Mouse (Mus musculus): ENCODE measurements around the gene Mblac2. TPM values are rescaled to one million over a fixed set of nuclear protein-coding genes. Genes with fewer than 3 reads are reported as not detected.
A peak's percentile ranks its signal among the peaks of the same experiment; 100 is the strongest.

Mblac2 gene
- polyA plus RNA-seq, 1 experiment from 2014 or later, result 10.3 TPM

- Histone ChIP-seq H3K4me1 (ENCODE audit: control insufficient read depth in 2 of 2, insufficient read depth in 2 of 2, low read length in 2 of 2) (no peaks in the 10 kb centered on the region), H3K27me3 (ENCODE audit: control insufficient read depth, insufficient read depth, low read length) (no peaks in the 10 kb centered on the region), H3K4me2 (ENCODE audit: low read length) (no peak overlapping the region), H3K9me3 (ENCODE audit: control insufficient read depth, low read length) (no peaks in the 10 kb centered on the region), H3K27ac (replicated peaks in 1 of 2; ENCODE audit: control insufficient read depth in 1 of 2, insufficient read depth in 1 of 2, low read depth in 2 of 2, low read length in 2 of 2) (no peak overlapping the region), H3K36me3 (ENCODE audit: control insufficient read depth, insufficient read depth, low read length) (no peaks in the 10 kb centered on the region), H3K9ac (ENCODE audit: low read length) (no peak overlapping the region), H3K4me3 (ENCODE audit: control insufficient read depth in 1 of 2, insufficient read depth in 1 of 2, low read depth in 1 of 2, low read length in 2 of 2) (no peak overlapping the region)
- 85% methylated on average over 5 of the region's 5 CpGs for WGBS
- ATAC-seq (ENCODE audit: insufficient number of reproducible peaks, insufficient read depth, low FRiP score, low read depth), result no peak
Observed at GRCm38 (mm10) chr13:81736606-81737005, 25.5 kb downstream of the Mblac2 start.

GRCm38 (mm10) chr13:81740898-81741297, 29.8 kb downstream of the Mblac2 start:
- no peaks in the 10 kb centered on the region for H3K9me3 ChIP-seq (ENCODE audit: control insufficient read depth, low read length)
- no peaks in the 10 kb centered on the region for H3K4me1 ChIP-seq (ENCODE audit: control insufficient read depth in 2 of 2, insufficient read depth in 2 of 2, low read length in 2 of 2)
- no peaks in the 10 kb centered on the region for H3K36me3 ChIP-seq (ENCODE audit: control insufficient read depth, insufficient read depth, low read length)
- no peak overlapping the region for H3K27ac ChIP-seq (replicated peaks in 1 of 2; ENCODE audit: control insufficient read depth in 1 of 2, insufficient read depth in 1 of 2, low read depth in 2 of 2, low read length in 2 of 2)
- H3K4me2 ChIP-seq (ENCODE audit: low read length), result no peak overlapping the region
- H3K4me3 ChIP-seq (ENCODE audit: control insufficient read depth in 1 of 2, insufficient read depth in 1 of 2, low read depth in 1 of 2, low read length in 2 of 2), result no peak overlapping the region
- 36% methylated on average over 3 of the region's 3 CpGs for WGBS
- no peak overlapping the region for H3K9ac ChIP-seq (ENCODE audit: low read length)
- no peaks in the 10 kb centered on the region for H3K27me3 ChIP-seq (ENCODE audit: control insufficient read depth, insufficient read depth, low read length)
- ATAC-seq (ENCODE audit: insufficient number of reproducible peaks, insufficient read depth, low FRiP score, low read depth), result no peak

GRCm38 (mm10) chr13:81743391-81744091, 32.4 kb downstream of the Mblac2 start:
- no peaks in the 10 kb centered on the region for H3K36me3 ChIP-seq (ENCODE audit: control insufficient read depth, insufficient read depth, low read length)
- no peak for ATAC-seq (ENCODE audit: insufficient number of reproducible peaks, insufficient read depth, low FRiP score, low read depth)
- H3K27me3 ChIP-seq (ENCODE audit: control insufficient read depth, insufficient read depth, low read length), result no peaks in the 10 kb centered on the region
- H3K4me1 ChIP-seq (ENCODE audit: control insufficient read depth in 2 of 2, insufficient read depth in 2 of 2, low read length in 2 of 2), result no peaks in the 10 kb centered on the region
- H3K27ac ChIP-seq (replicated peaks in 1 of 2; ENCODE audit: control insufficient read depth in 1 of 2, insufficient read depth in 1 of 2, low read depth in 2 of 2, low read length in 2 of 2), result no peak overlapping the region
- H3K9me3 ChIP-seq (ENCODE audit: control insufficient read depth, low read length), result 0 out of 2 replicates have a peak, but pooled peaks cover 3% of the 10 kb centered on the region
- H3K4me3 ChIP-seq (ENCODE audit: control insufficient read depth in 1 of 2, insufficient read depth in 1 of 2, low read depth in 1 of 2, low read length in 2 of 2), result no peak overlapping the region
- 49% methylated on average over 9 of the region's 10 CpGs for WGBS
- no peak overlapping the region for H3K4me2 ChIP-seq (ENCODE audit: low read length)
- H3K9ac ChIP-seq (ENCODE audit: low read length), result no peak overlapping the region

- no peaks in the 10 kb centered on the region for H3K4me1 ChIP-seq (ENCODE audit: control insufficient read depth in 2 of 2, insufficient read depth in 2 of 2, low read length in 2 of 2)
- H3K9ac ChIP-seq (ENCODE audit: low read length), result no peak overlapping the region
- H3K27me3 ChIP-seq (ENCODE audit: control insufficient read depth, insufficient read depth, low read length), result no peaks in the 10 kb centered on the region
- no peaks in the 10 kb centered on the region for H3K36me3 ChIP-seq (ENCODE audit: control insufficient read depth, insufficient read depth, low read length)
- H3K4me2 ChIP-seq (ENCODE audit: low read length), result no peak overlapping the region
- no peak overlapping the region for H3K4me3 ChIP-seq (ENCODE audit: control insufficient read depth in 1 of 2, insufficient read depth in 1 of 2, low read depth in 1 of 2, low read length in 2 of 2)
- 41% methylated on average over 2 of the region's 2 CpGs for WGBS
- no peak overlapping the region for H3K27ac ChIP-seq (replicated peaks in 1 of 2; ENCODE audit: control insufficient read depth in 1 of 2, insufficient read depth in 1 of 2, low read depth in 2 of 2, low read length in 2 of 2)
- no peak for ATAC-seq (ENCODE audit: insufficient number of reproducible peaks, insufficient read depth, low FRiP score, low read depth)
- H3K9me3 ChIP-seq (ENCODE audit: control insufficient read depth, low read length), result 0 out of 2 replicates have a peak, but pooled peaks cover 3% of the 10 kb centered on the region
Observed at GRCm38 (mm10) chr13:81744092-81744396, 32.9 kb downstream of the Mblac2 start.

GRCm38 (mm10) chr13:81754878-81755277, 43.7 kb downstream of the Mblac2 start:
- Histone ChIP-seq H3K27me3 (ENCODE audit: control insufficient read depth, insufficient read depth, low read length) (no peaks in the 10 kb centered on the region), H3K4me1 (ENCODE audit: control insufficient read depth in 2 of 2, insufficient read depth in 2 of 2, low read length in 2 of 2) (no peaks in the 10 kb centered on the region), H3K9ac (ENCODE audit: low read length) (no peak overlapping the region), H3K4me2 (ENCODE audit: low read length) (no peak overlapping the region), H3K9me3 (ENCODE audit: control insufficient read depth, low read length) (no peaks in the 10 kb centered on the region), H3K27ac (replicated peaks in 1 of 2; ENCODE audit: control insufficient read depth in 1 of 2, insufficient read depth in 1 of 2, low read depth in 2 of 2, low read length in 2 of 2) (0 out of 4 replicates have a peak overlapping the region, but pooled peaks of 1 of the 2 experiments have one; percentile 52), H3K4me3 (ENCODE audit: control insufficient read depth in 1 of 2, insufficient read depth in 1 of 2, low read depth in 1 of 2, low read length in 2 of 2) (no peak overlapping the region), H3K36me3 (ENCODE audit: control insufficient read depth, insufficient read depth, low read length) (no peaks in the 10 kb centered on the region)
- 0 out of 2 replicates have a peak, but pooled peaks have one; percentile 61 for ATAC-seq (ENCODE audit: insufficient number of reproducible peaks, insufficient read depth, low FRiP score, low read depth)

GRCm38 (mm10) chr13:81755324-81755723, 44.2 kb downstream of the Mblac2 start:
- Histone ChIP-seq H3K9ac (ENCODE audit: low read length) (no peak overlapping the region), H3K4me3 (ENCODE audit: control insufficient read depth in 1 of 2, insufficient read depth in 1 of 2, low read depth in 1 of 2, low read length in 2 of 2) (no peak overlapping the region), H3K4me1 (ENCODE audit: control insufficient read depth in 2 of 2, insufficient read depth in 2 of 2, low read length in 2 of 2) (no peaks in the 10 kb centered on the region), H3K36me3 (ENCODE audit: control insufficient read depth, insufficient read depth, low read length) (no peaks in the 10 kb centered on the region), H3K9me3 (ENCODE audit: control insufficient read depth, low read length) (no peaks in the 10 kb centered on the region), H3K27ac (replicated peaks in 1 of 2; ENCODE audit: control insufficient read depth in 1 of 2, insufficient read depth in 1 of 2, low read depth in 2 of 2, low read length in 2 of 2) (0 out of 4 replicates have a peak overlapping the region, but pooled peaks of 1 of the 2 experiments have one; percentile 33), H3K4me2 (ENCODE audit: low read length) (no peak overlapping the region), H3K27me3 (ENCODE audit: control insufficient read depth, insufficient read depth, low read length) (no peaks in the 10 kb centered on the region)
- WGBS, result 91% methylated on average over 1 of the region's 1 CpGs
- no peak for ATAC-seq (ENCODE audit: insufficient number of reproducible peaks, insufficient read depth, low FRiP score, low read depth)

GRCm38 (mm10) chr13:81757058-81757660, 46.0 kb downstream of the Mblac2 start:
- Histone ChIP-seq H3K36me3 (ENCODE audit: control insufficient read depth, insufficient read depth, low read length) (no peaks in the 10 kb centered on the region), H3K27me3 (ENCODE audit: control insufficient read depth, insufficient read depth, low read length) (no peaks in the 10 kb centered on the region), H3K4me2 (ENCODE audit: low read length) (no peak overlapping the region), H3K9ac (ENCODE audit: low read length) (no peak overlapping the region), H3K9me3 (ENCODE audit: control insufficient read depth, low read length) (no peaks in the 10 kb centered on the region), H3K4me3 (ENCODE audit: control insufficient read depth in 1 of 2, insufficient read depth in 1 of 2, low read depth in 1 of 2, low read length in 2 of 2) (no peak overlapping the region), H3K27ac (replicated peaks in 1 of 2; ENCODE audit: control insufficient read depth in 1 of 2, insufficient read depth in 1 of 2, low read depth in 2 of 2, low read length in 2 of 2) (no peak overlapping the region), H3K4me1 (ENCODE audit: control insufficient read depth in 2 of 2, insufficient read depth in 2 of 2, low read length in 2 of 2) (no peaks in the 10 kb centered on the region)
- no peak for ATAC-seq (ENCODE audit: insufficient number of reproducible peaks, insufficient read depth, low FRiP score, low read depth)
- WGBS, result 70% methylated on average over 5 of the region's 5 CpGs

Measured in heart, embryonic 14.5 days (tissue).